Mouse (Mus musculus) hindbrain, embryonic 12.5 days (tissue): ENCODE results near the gene Sde2. TPM values are rescaled to one million over a fixed set of nuclear protein-coding genes. Genes with fewer than 3 reads are reported as not detected.
A peak's percentile ranks its signal among the peaks of the same experiment; 100 is the strongest.

Source experiments
- ATAC-seq: fragments of 200-750 bp; cut with Nextera tagmentation; 2 replicates; pipeline ENCODE4 v1.8.0; 2017; ENCODE audit warnings: moderate TSS enrichment; ENCODE audit not compliant: low FRiP score
- H3K27ac ChIP-seq: fragments of 300-500 bp; sonication (generic); 2 replicates; pipeline ENCODE4 v1.5.1; 2016; ENCODE audit warnings: mild to moderate bottlenecking
- H3K27me3 ChIP-seq: fragments of 300-500 bp; sonication (generic); 2 replicates; pipeline ENCODE4 v1.6.1; 2016; ENCODE audit warnings: mild to moderate bottlenecking
- H3K36me3 ChIP-seq: fragments of 300-500 bp; sonication (generic); 2 replicates; pipeline ENCODE4 v1.6.1; 2016; ENCODE audit warnings: mild to moderate bottlenecking
- H3K4me1 ChIP-seq: fragments of 300-500 bp; sonication (generic); 2 replicates; pipeline ENCODE4 v1.6.1; 2016
- H3K4me2 ChIP-seq: fragments of 300-500 bp; sonication (generic); replicated peaks from 2 replicates; pipeline ENCODE4 v1.6.1; 2016; ENCODE audit warnings: mild to moderate bottlenecking
- H3K4me3 ChIP-seq: fragments of 300-500 bp; sonication (generic); 2 replicates; pipeline ENCODE4 v1.5.1; 2016; ENCODE audit warnings: mild to moderate bottlenecking
- H3K9ac ChIP-seq: fragments of 300-500 bp; sonication (generic); 2 replicates; pipeline ENCODE4 v1.6.1; 2016; ENCODE audit warnings: mild to moderate bottlenecking, moderate library complexity
- H3K9me3 ChIP-seq: fragments of 300-500 bp; sonication (generic); replicated peaks from 2 replicates; pipeline ENCODE4 v1.6.1; 2016; ENCODE audit warnings: mild to moderate bottlenecking
- WGBS: fragments of 180-500 bp; shearing (Covaris S2); methylation state at CpG from one replicate; pipeline ENCODE4 v1.1.7; 2016; 5-methylcytosine and 5-hydroxymethylcytosine counted together
- polyA plus RNA-seq: library from polyadenylated mRNA; unstranded; fragments of >200 nt; fragmentation: Nextera tagmentation; extraction: Ambion mirVana; gene quantifications from 2 replicates; pipeline ENCODE4 v1.2.1, GENCODE M21; 2016

Sde2 gene
- polyA plus RNA-seq, result 35.6 and 39.7 TPM in 2 replicates

GRCm38 (mm10) chr1:180850316-180851270 lies at the start of gene Sde2:
Gene Sde2 (plus strand): TSS chr1:180851127.
- no peaks in the 10 kb centered on the region for H3K9me3 ChIP-seq
- H3K27ac ChIP-seq, result peak within 1 kb of the TSS; percentile 99
- WGBS, result under 1% methylated on average over 75 of the region's 77 CpGs
- H3K4me1 ChIP-seq, result peaks cover 35% of the 10 kb centered on the region
- H3K4me2 ChIP-seq, result peak within 1 kb of the TSS; percentile 75
- ATAC-seq, result peak; percentile 98
- peak within 1 kb of the TSS; percentile 79 for H3K9ac ChIP-seq
- H3K27me3 ChIP-seq, result no peaks in the 10 kb centered on the region
- peak within 1 kb of the TSS; percentile 54 for H3K4me3 ChIP-seq
- peaks cover 4% of the 10 kb centered on the region; the same call in 1 of the 2 replicates for H3K36me3 ChIP-seq

GRCm38 (mm10) chr1:180801466-180801994 lies 49.4 kb upstream of the Sde2 start:
- no peak for ATAC-seq
- H3K27me3 ChIP-seq, result peaks cover 5% of the 10 kb centered on the region; the same call in 1 of the 2 replicates
- H3K27ac ChIP-seq, result no peak overlapping the region
- no peaks in the 10 kb centered on the region for H3K4me1 ChIP-seq
- H3K9ac ChIP-seq, result no peak overlapping the region
- 84% methylated on average over 3 of the region's 3 CpGs for WGBS
- no peak overlapping the region for H3K4me2 ChIP-seq
- peaks cover 57% of the 10 kb centered on the region for H3K36me3 ChIP-seq
- H3K9me3 ChIP-seq, result no peaks in the 10 kb centered on the region
- no peak overlapping the region for H3K4me3 ChIP-seq

GRCm38 (mm10) chr1:180803881-180804280 lies 47.0 kb upstream of the Sde2 start:
- WGBS, result 90% methylated on average over 6 of the region's 6 CpGs
- Histone ChIP-seq H3K4me1 (peaks cover 11% of the 10 kb centered on the region), H3K4me3 (no peak overlapping the region), H3K27me3 (no peaks in the 10 kb centered on the region), H3K9me3 (no peaks in the 10 kb centered on the region), H3K36me3 (peaks cover 77% of the 10 kb centered on the region), H3K9ac (no peak overlapping the region), H3K4me2 (no peak overlapping the region), H3K27ac (no peak overlapping the region)
- ATAC-seq, result no peak

GRCm38 (mm10) chr1:180808831-180809230 lies 42.1 kb upstream of the Sde2 start:
- no peak overlapping the region for H3K4me3 ChIP-seq
- H3K9me3 ChIP-seq, result no peaks in the 10 kb centered on the region
- peak overlapping the region; percentile 8; the same call in 1 of the 2 replicates for H3K4me2 ChIP-seq
- WGBS, result 76% methylated on average over 5 of the region's 5 CpGs
- no peak overlapping the region for H3K27ac ChIP-seq
- no peak for ATAC-seq
- H3K36me3 ChIP-seq, result peaks cover 67% of the 10 kb centered on the region
- H3K9ac ChIP-seq, result no peak overlapping the region
- no peaks in the 10 kb centered on the region for H3K27me3 ChIP-seq
- peaks cover 30% of the 10 kb centered on the region for H3K4me1 ChIP-seq

DNA sequence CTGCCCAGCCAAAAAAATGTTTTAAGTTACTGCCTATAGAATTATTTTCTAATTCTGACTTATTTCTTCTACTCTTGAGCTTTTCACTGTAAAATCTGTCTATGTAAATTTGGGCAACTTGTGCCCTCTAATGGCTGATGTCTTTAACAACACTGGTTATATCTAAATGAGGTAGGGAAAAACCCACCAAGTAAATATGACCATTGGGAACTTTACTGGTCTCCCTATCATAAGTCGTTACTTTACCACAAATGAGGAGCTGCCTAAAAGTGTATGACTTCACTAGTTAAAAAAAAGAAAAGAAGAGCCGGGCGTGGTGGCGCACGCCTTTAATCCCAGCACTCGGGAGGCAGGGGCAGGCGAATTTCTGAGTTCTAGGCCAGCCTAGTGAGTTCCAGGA lies 40.0 kb upstream of the Sde2 start:
- Histone ChIP-seq H3K27me3 (no peaks in the 10 kb centered on the region), H3K9ac (no peak overlapping the region), H3K4me2 (peak overlapping the region; percentile 52), H3K9me3 (no peaks in the 10 kb centered on the region), H3K27ac (no peak overlapping the region), H3K4me1 (peaks cover 47% of the 10 kb centered on the region), H3K4me3 (peak overlapping the region; percentile 90), H3K36me3 (peaks cover 45% of the 10 kb centered on the region)
- no peak for ATAC-seq
- WGBS, result 82% methylated on average over 7 of the region's 7 CpGs

DNA sequence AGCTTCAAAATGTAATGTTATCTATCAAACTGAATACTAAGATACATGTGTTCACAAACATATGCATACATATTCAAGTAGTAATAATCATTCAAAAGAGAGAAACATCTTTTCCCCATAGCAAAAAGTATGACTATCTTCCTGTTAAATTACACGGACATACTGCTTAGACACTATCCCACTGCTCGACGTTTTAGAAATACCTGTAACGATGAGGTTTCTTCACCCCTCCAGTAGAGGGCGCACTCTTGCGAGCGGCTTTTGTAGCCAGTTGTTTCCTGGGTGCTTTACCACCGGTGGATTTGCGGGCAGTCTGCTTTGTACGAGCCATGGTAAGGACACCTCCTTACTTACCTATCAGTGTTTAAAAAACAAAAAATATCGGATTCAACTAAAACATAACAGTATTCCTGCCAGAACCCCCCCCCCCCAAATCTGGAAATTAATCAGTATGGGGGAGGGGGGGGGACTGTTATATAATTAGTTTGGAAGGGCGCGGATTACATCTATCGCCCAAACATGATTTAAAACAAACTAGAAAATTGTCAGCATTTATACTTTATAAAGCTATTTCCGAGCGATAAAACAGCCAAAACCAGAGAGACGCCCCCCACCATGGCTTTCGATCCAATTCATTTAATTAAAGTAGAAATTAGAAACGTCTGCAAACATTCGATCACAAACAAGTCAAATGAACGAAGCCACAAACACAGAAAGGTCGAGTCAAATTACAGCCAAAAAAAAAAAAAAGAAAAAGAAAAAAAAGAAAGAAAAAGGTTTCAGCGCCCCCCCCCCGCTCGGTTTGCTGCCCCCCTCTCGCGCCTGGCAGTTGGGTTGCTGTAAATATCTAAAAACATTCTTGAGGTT lies 39.1 kb upstream of the Sde2 start:
- H3K9ac ChIP-seq, result peak overlapping the region; percentile 100
- H3K27ac ChIP-seq, result peak overlapping the region; percentile 99
- WGBS, result 6% methylated on average over 27 of the region's 27 CpGs
- peak overlapping the region; percentile 52 for H3K4me2 ChIP-seq
- H3K9me3 ChIP-seq, result no peaks in the 10 kb centered on the region
- H3K36me3 ChIP-seq, result peaks cover 37% of the 10 kb centered on the region
- no peaks in the 10 kb centered on the region for H3K27me3 ChIP-seq
- no peak for ATAC-seq
- H3K4me1 ChIP-seq, result peaks cover 47% of the 10 kb centered on the region
- peak overlapping the region; percentile 90 for H3K4me3 ChIP-seq

GRCm38 (mm10) chr1:180812463-180813408 lies 38.2 kb upstream of the Sde2 start:
- Histone ChIP-seq H3K27ac (peak overlapping the region; percentile 99), H3K4me1 (peaks cover 43% of the 10 kb centered on the region), H3K9ac (peak overlapping the region; percentile 100), H3K27me3 (no peaks in the 10 kb centered on the region), H3K36me3 (peaks cover 28% of the 10 kb centered on the region), H3K9me3 (no peaks in the 10 kb centered on the region), H3K4me2 (no peak overlapping the region), H3K4me3 (peak overlapping the region; percentile 90)
- WGBS, result under 1% methylated on average over 71 of the region's 71 CpGs
- peak; percentile 47 for ATAC-seq

DNA sequence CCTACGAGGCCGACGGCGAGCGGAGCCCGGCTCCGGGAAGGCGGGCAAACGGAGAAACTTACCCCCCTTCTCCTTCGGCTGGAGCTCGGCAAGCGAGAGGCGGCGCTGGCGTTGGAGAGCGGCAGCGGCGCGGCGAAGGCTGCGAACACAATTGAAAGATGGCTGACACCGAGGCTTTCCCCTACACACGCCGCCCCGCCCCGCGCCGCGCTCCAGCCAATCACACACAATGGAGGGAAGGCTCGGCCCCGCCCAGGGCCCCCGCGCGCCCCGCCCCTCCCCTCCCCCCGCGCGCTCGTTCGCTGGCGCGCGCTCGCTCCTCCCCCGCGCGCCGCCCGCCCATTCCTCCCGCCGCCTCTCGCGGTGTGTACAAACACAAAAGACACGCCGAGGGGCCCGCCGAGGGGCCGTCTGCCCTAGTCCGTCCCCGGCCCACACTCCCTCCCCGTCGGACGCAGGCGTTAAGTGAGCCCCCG lies 37.5 kb upstream of the Sde2 start:
- H3K36me3 ChIP-seq, result peaks cover 22% of the 10 kb centered on the region
- peak overlapping the region; percentile 99 for H3K27ac ChIP-seq
- H3K9me3 ChIP-seq, result no peaks in the 10 kb centered on the region
- peak overlapping the region; percentile 73 for H3K4me2 ChIP-seq
- ATAC-seq, result peak; percentile 96
- H3K9ac ChIP-seq, result peak overlapping the region; percentile 100
- peak overlapping the region; percentile 90 for H3K4me3 ChIP-seq
- under 1% methylated on average over 30 of the region's 65 CpGs for WGBS
- H3K27me3 ChIP-seq, result no peaks in the 10 kb centered on the region
- peaks cover 38% of the 10 kb centered on the region for H3K4me1 ChIP-seq

- peaks cover 18% of the 10 kb centered on the region for H3K36me3 ChIP-seq
- peak within 1 kb of the TSS; percentile 90 for H3K4me3 ChIP-seq
- H3K27ac ChIP-seq, result peak within 1 kb of the TSS; percentile 99
- H3K9me3 ChIP-seq, result no peaks in the 10 kb centered on the region
- peak; percentile 84 for ATAC-seq
- no peaks in the 10 kb centered on the region for H3K27me3 ChIP-seq
- 2% methylated on average over 52 of the region's 69 CpGs for WGBS
- H3K4me1 ChIP-seq, result peaks cover 34% of the 10 kb centered on the region
- H3K9ac ChIP-seq, result peak within 1 kb of the TSS; percentile 100
- H3K4me2 ChIP-seq, result peak within 1 kb of the TSS; percentile 73
These were observed 36.8 kb upstream of the Sde2 start, which contains the start of gene H3f3a for GRCm38 (mm10) chr1:180813885-180814740. Gene H3f3a (minus strand): TSS chr1:180813943.

DNA sequence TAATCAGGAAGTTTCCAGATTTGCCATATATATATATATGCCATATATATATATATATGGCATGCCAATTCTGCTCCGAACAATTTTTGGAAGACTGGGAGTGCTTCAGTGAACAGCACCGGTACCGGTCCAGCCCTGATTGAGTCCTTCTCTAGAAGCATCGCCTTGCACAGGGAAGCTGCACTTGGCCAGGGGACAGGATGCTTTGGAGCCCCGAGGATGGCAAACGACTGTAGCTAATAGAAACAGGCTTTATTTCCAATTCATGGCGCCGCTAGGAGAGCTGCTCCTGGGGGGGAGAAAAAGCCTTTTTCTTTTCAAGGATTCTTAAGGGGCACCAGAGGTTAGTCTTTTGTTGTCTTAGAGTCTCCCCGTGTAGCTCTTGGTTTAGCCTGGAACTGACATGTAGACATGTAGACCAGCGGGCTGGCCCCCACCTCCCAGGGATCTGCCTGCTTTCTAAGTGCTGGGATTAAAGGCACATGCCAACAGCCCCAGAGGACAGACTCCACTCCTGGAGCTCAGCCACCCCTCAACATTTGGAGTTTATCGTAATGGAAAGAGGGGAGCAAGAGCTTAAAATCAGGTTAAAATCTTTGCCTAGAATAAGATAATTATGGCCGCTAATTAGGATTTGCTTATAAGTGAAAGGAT lies 35.4 kb upstream of the Sde2 start:
- WGBS, result 47% methylated on average over 12 of the region's 12 CpGs
- no peak for ATAC-seq
- peaks cover 23% of the 10 kb centered on the region for H3K4me1 ChIP-seq
- H3K4me2 ChIP-seq, result peak overlapping the region; percentile 19; the same call in 1 of the 2 replicates
- H3K9ac ChIP-seq, result no peak overlapping the region; the same call in 1 of the 2 replicates
- H3K36me3 ChIP-seq, result peaks cover 6% of the 10 kb centered on the region
- H3K27ac ChIP-seq, result no peak overlapping the region
- no peaks in the 10 kb centered on the region for H3K27me3 ChIP-seq
- no peak overlapping the region for H3K4me3 ChIP-seq
- no peaks in the 10 kb centered on the region for H3K9me3 ChIP-seq
